Mouse (Mus musculus): ENCODE measurements at regions not wholly inside any gene's neighbourhood (a gene's known extent, or its start where the extent isn't known, plus 50 kb on each side); places are given as distances from the start of the nearest gene placed in this dataset.

DNA sequence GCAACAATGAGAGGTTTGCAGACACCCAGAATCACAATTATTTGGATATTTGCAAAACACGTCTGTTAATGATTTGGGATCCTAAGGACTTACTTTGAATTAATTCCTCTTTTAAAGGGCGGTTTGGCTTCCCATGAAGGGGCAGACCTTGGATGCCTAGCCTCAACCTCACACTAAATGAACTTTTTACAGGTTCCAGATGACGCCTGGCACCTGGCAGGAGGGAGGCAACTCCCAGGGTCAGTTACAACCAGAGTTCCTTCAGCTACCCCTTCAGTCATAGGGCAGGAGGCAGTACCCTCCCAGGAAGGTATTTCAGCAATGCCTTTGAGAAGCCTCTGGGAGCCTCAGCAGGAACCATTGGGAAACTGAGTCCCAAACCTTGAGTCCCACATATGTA lies 57.9 kb upstream of the Stx18 start:
- no peak for DNase-seq

GRCm38 (mm10) chr5:37976943-37977434 lies 61.6 kb upstream of the Stx18 start:
- DNase-seq, result no peak

GRCm38 (mm10) chr5:37972980-37973545 lies 65.5 kb upstream of the Stx18 start:
- no peak for DNase-seq

- no peak for DNase-seq
Measured at GRCm38 (mm10) chr5:37971724-37972123, 66.8 kb upstream of the Stx18 start.

- DNase-seq, result no peak
Measured at GRCm38 (mm10) chr5:37968596-37968995, 69.9 kb upstream of the Stx18 start.

- no peak for DNase-seq
Measured at GRCm38 (mm10) chr5:37967914-37968375, 70.6 kb upstream of the Stx18 start.

- DNase-seq, result no peak
Measured at GRCm38 (mm10) chr5:37967106-37967913, 71.2 kb upstream of the Stx18 start.

- DNase-seq, result no peak
Measured at GRCm38 (mm10) chr5:37963688-37964087, 74.9 kb upstream of the Stx18 start.

DNA sequence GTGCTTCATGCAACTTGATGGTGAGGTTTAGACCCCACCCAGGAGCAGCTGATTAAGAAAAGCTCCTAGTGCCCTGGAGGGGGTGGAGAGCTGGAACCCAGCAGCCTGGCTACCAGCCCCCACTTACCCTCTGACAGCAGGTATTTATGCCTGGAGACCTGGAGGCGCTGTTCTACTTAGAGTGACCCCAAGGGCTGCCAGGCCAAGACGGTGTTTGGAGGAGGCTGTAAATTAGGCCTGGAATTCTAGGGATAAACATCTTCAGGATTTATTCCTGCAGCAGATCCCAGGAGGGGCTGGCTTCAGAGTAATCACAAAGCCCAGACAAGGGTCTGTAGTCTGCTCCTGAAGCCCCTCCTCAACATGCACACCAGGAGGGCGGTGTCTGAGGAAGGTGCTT lies 76.0 kb upstream of the Stx18 start:
- no peak for DNase-seq

- DNase-seq, result no peak
Measured at GRCm38 (mm10) chr5:37960216-37960615, 78.3 kb upstream of the Stx18 start.

DNA sequence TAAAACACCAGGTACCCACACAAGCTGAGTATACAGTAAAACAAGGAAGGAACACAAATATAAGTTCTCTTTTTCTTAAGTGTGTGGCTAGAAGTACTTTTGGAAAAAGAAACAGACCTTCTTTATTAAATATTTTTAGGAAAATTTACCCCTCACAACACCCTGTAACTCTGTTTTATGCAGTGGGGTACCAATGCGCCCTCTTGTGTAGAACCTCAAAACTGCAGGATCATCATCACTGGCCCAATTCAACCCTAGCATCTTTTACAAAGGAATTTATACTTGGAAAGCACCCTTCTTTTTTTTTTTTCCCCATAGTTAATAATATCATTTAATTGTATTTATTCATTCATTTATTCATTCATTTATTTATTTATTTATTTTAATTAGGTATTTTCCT lies 86.4 kb upstream of the Stx18 start:
- peak; percentile 12 for DNase-seq

GRCm38 (mm10) chr5:37932760-37933122 lies 105.8 kb upstream of the Stx18 start:
- DNase-seq, result no peak

DNA sequence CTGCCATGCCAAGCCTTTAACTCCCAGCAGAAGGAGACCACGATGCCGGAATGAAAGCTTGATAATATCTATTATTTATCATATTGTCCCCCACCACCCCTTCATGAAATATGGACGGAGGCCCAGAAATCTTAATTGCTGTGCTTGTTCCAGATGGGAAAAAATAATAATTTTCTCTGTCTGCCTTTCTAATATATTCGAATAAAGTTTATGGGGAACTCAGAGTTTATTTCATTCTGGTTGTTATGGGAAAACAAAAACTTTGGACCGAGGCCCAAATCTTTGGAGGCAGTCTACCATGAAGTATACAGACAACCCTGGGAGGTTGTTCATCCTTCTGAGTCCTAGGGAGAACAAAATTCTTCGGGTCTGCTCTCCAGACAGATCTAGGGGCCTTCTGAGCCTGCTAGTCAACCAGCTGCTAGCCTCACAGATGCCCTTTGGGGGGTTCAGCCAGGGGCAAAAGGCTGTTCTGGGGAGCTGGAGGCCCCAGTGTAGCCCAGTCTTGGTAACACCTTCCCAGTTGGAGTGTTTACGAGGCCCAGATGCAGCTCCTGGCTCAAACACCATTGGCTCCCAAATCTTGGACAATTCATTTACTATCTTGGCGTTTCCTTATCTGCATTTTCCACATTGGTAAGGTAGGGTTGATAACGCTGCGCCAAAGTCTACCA lies 106.3 kb upstream of the Stx18 start:
- DNase-seq, result no peak

DNA sequence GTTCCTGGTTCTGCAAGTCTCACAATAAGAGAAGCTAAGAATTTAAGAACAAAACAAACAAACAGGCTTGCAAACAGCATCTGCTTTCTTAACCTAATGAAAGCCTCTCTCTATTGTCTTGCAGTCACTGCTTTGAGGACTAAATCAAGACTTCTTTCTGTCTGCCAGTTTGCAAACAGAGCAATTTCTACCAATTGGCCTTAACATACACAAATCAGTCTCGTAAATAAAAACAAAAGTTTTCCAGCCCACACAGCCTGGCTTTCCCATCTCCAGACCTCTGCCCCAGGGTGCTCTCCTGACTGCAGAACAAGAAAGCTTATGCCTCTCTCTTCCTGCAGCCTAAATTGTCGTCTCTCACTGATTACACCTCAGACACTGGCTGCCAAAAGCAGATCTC lies 96.1 kb upstream of the Msx1 start:
- DNase-seq, result no peak

DNA sequence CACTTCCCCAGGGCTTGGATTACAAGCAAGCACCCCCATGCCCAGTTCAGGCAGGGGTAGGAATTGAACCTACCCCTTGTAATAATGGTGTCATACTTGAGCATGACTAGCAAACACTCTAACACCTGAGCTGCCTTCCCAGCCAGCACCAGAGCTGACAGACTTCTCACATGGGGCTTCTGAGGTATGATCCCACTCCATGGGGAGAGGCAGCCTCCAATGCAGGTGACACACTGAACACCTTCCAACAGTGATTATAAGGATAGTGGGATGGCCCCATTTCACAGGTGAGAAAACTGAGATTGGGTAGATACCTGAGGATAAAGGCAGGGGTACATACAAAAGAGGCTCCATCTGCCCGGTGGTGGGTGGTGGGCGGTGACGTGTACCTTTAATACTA lies 94.7 kb upstream of the Msx1 start:
- no peak for DNase-seq

DNA sequence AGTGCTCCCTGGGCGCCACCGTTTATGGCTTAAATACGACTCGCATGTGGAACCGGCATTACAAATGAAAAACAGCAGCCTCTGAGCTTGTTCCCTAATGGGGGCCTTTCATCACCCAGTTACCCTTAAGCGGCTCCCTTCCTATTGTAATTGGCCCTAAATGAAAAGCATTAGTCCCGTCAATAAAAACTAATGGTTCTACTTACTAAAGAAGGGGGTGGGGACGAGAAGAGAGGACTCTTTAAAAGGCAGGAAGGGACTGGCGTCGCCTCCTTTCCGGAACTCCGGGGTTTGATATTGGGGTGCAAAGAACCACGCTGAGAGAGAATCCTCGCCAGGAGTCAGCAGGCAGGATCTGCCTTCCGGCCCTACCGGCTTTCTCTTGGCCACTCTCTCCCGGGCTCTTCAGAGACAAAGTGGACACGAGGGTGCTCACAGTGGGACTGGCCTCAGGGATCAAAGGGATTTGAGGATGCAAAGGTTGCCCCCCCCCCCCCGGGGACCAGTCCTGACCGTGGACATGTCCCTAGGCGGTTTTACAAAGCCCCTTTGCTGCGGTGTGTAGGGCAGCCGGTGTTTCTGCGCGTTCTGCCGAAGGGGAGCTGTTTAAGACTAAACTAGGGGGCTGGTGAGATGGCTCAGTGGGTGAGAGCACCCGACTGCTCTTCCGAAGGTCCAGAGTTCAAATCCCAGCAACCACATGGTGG lies 93.8 kb upstream of the Msx1 start:
- DNase-seq, result no peak

DNA sequence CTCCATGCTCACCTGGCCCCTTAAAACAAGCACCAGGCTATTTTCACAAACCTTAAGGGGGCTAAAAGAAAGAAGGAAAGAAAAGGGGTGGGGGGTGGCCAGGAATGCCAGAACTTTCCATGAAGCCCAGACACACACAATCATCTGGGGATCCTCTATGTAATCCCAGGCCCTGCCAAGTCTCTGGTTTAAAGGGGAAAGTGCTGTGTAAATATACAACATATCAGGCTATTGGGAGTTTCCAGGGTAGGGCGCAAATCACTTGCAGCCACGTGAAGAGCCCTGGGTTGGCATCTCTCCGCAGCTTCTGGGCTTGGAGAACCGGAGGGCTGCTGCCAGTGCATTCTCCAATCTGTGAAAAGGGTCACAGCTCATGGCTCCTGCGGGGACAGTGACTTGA lies 92.8 kb upstream of the Msx1 start:
- DNase-seq, result no peak

- no peak for DNase-seq
Measured at GRCm38 (mm10) chr5:37904683-37905352, 80.4 kb upstream of the Msx1 start.

DNA sequence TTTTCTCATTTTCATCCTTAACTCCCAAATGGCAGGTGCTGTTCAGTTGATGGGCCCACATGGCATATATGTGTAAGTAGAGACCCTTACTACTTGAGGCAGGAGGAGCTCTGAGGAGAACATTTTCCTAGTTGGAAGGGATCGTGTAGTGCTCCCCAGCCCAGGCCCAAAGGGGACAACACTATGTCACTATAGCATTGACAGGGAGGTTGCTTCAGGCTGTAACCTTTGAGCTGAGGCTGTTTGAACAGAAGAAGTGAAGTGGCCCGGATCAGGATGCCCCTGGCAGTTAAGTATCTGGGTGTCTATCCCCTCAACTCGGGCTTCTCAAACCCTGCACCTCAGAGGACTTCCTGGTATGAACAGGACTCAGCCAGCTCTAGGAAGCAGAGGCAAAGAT lies 79.5 kb upstream of the Msx1 start:
- DNase-seq, result no peak

- DNase-seq, result no peak
Measured at GRCm38 (mm10) chr5:37902741-37903140, 78.4 kb upstream of the Msx1 start.

- no peak for DNase-seq
Measured at GRCm38 (mm10) chr5:37901861-37902291, 77.5 kb upstream of the Msx1 start.

DNA sequence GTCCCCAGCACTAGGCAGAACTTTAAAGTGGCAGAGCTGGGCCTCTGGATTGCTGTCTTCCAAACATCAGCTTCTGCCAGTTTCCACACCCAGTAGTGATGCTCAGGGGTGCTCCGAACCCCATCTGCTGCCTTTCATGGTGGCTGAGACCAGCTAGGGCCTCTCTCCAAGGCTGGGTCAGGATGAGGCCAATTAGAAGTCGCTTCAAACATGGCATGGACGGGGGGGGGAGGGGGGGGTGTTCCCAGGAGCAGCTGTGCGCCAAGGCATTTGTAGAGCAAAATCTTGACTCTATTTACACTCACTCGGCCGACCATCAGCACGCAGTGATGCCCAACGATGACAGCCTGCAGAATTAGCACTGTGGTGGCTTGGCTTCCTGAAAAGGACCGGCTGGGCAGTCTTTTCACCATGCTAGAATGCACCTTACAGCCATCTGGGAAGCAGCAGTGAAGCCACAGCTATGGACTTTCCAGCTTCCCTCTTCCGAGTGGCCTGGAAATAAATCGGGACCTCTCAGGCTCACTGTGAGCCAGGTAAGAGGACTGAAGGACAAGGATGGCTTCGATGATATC lies 73.7 kb upstream of the Msx1 start:
- no peak for DNase-seq
